Mouse (Mus musculus) lung, embryonic 14.5 days (tissue): Measurements from ENCODE around the gene Mrps6. TPM values are rescaled to one million over a fixed set of nuclear protein-coding genes. Genes with fewer than 3 reads are reported as not detected.
A peak's percentile ranks its signal among the peaks of the same experiment; 100 is the strongest.

ENCODE experiments used
- ATAC-seq: fragments of 200-750 bp; cut with Nextera tagmentation; 2 replicates; pipeline ENCODE4 v1.8.0; 2017; ENCODE audit warnings: mild to moderate bottlenecking, moderate TSS enrichment, moderate library complexity; ENCODE audit not compliant: insufficient read depth
- DNase-seq: peaks from one replicate; pipeline ENCODE4 v3.0.0-alpha.2; 2015
- H3K27ac ChIP-seq: fragments of 300-500 bp; sonication (generic); 2 replicates; pipeline ENCODE4 v1.5.1; 2014; ENCODE audit warnings: low read depth, mild to moderate bottlenecking, moderate library complexity
- H3K27me3 ChIP-seq: fragments of 300-500 bp; sonication (generic); 2 replicates; pipeline ENCODE4 v1.6.1; 2014; ENCODE audit warnings: low read length, control low read depth; ENCODE audit not compliant: insufficient read depth
- H3K36me3 ChIP-seq: fragments of 300-500 bp; sonication (generic); 2 replicates; pipeline ENCODE4 v1.6.1; 2014; ENCODE audit warnings: control low read depth; ENCODE audit not compliant: insufficient read depth
- H3K4me1 ChIP-seq: fragments of 300-500 bp; sonication (generic); 2 replicates; pipeline ENCODE4 v1.6.1; 2014; ENCODE audit warnings: antibody characterized with exemption, control low read depth; ENCODE audit not compliant: insufficient read depth
- H3K4me2 ChIP-seq: fragments of 300-500 bp; sonication (generic); 2 replicates; pipeline ENCODE4 v1.6.1; 2014; ENCODE audit warnings: mild to moderate bottlenecking
- H3K4me3 ChIP-seq: fragments of 300-500 bp; sonication (generic); 2 replicates; pipeline ENCODE4 v1.5.1; 2014; ENCODE audit warnings: low read depth, low read length
- H3K9ac ChIP-seq: fragments of 300-500 bp; sonication (generic); 2 replicates; pipeline ENCODE4 v1.6.1; 2014
- H3K9me3 ChIP-seq: fragments of 300-500 bp; sonication (generic); 2 replicates; pipeline ENCODE4 v1.6.1; 2016; ENCODE audit warnings: low read depth, low read length, control low read depth
- CTCF ChIP-seq: IDR thresholded peaks from 2 replicates; pipeline ENCODE4 v1.5.1; 2016; ENCODE audit warnings: antibody characterized with exemption, low read depth
- WGBS: fragments of 180-500 bp; shearing (Covaris S2); extraction: QIAGEN DNeasy Blood & Tissue Kit; methylation state at CpG from one replicate; pipeline ENCODE4 v1.1.7; 2014; 5-methylcytosine and 5-hydroxymethylcytosine counted together
- polyA plus RNA-seq: library from polyadenylated mRNA; unstranded; fragments of >200 nt; fragmentation: Nextera tagmentation; extraction: Ambion mirVana; gene quantifications from 2 replicates; pipeline ENCODE4 v1.2.1, GENCODE M21; 2014

Gene Mrps6
- polyA plus RNA-seq, 1 experiment from 2014 or later = 76.4 TPM

DNA sequence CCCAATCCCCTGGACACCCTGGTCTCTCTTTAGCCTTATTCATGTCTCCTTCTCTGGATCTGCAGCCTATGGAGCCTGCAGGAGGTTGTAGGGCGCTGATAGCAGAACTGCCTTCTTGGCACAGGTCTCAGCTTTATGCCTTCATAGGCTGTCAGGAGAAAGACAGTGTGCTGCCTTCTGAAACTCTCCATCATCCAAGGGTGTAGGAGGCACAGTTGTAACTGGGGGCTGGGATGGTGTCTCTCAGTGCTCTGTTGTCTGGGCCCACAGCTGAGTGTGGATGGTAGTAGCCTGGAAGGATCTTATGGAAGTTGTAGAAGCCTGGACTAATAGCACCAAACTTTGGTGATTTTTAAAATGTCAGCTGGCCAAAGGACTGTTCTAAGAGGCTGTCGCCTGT is 46.9 kb downstream of the Mrps6 start:
- Histone ChIP-seq H3K9ac (no peak overlapping the region), H3K27ac (no peak overlapping the region), H3K4me3 (no peak overlapping the region), H3K27me3 (no peaks in the 10 kb centered on the region), H3K4me2 (no peak overlapping the region), H3K36me3 (no peaks in the 10 kb centered on the region), H3K9me3 (no peaks in the 10 kb centered on the region), H3K4me1 (no peaks in the 10 kb centered on the region)
- 90% methylated on average over 2 of the region's 2 CpGs for WGBS
- ATAC-seq = no peak
- TF ChIP-seq CTCF = no peak
- DNase-seq = no peak

DNA sequence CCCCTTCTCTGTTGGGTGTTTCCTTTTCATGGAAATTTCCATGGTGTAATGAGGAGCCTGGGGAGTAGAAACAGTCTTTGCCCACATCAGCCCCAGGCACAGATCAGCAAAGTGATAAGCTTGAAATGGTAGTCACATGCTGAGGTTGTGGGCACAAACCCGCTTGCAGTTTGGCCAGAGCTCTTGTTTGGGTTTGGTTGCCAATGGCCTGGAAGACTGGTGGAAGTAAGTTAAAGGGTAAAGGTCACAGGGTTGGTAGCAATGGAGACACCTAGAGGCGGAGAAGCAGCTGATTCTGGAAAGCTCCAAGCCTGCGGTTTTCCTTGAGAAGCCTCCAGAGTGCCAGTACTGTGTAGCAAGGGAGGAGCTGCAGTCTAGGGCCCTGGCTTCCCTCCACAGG is 47.6 kb downstream of the Mrps6 start:
- no peak overlapping the region for H3K4me3 ChIP-seq
- DNase-seq = no peak
- no peaks in the 10 kb centered on the region for H3K27me3 ChIP-seq
- 68% methylated on average over 3 of the region's 3 CpGs for WGBS
- no peak overlapping the region for H3K9ac ChIP-seq
- no peaks in the 10 kb centered on the region for H3K4me1 ChIP-seq
- H3K27ac ChIP-seq = no peak overlapping the region
- no peak overlapping the region for H3K4me2 ChIP-seq
- ATAC-seq = no peak
- no peaks in the 10 kb centered on the region for H3K36me3 ChIP-seq
- H3K9me3 ChIP-seq = no peaks in the 10 kb centered on the region
- no peak for TF ChIP-seq CTCF

DNA sequence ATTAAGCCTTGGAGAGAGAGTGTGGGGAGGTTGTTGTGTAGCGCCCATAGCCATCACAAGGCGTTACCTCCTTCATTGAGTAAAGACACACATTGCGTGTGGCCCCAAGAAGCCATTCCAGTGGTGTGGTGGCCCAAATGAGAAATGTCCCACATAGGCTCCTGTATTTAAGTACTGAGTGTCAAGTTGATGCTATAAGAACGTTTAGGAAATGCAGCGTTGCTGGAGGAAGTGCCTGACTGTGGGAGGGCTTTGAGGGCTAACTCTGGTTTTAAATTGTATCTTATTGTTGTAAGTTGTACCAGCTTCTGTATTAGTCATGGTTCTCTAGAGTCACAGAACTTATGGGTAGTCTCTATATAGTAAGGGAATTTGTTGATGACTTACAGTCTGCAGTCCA is 49.3 kb downstream of the Mrps6 start:
- H3K36me3 ChIP-seq = peaks cover 5% of the 10 kb centered on the region; the same call in 1 of the 2 replicates
- no peak for ATAC-seq
- DNase-seq = no peak
- H3K27ac ChIP-seq = no peak overlapping the region
- no peak overlapping the region for H3K9ac ChIP-seq
- H3K4me3 ChIP-seq = no peak overlapping the region
- H3K27me3 ChIP-seq = no peaks in the 10 kb centered on the region
- no peak overlapping the region for H3K4me2 ChIP-seq
- no peaks in the 10 kb centered on the region for H3K9me3 ChIP-seq
- TF ChIP-seq CTCF = no peak
- WGBS = 88% methylated on average over 5 of the region's 5 CpGs
- H3K4me1 ChIP-seq = no peaks in the 10 kb centered on the region

DNA sequence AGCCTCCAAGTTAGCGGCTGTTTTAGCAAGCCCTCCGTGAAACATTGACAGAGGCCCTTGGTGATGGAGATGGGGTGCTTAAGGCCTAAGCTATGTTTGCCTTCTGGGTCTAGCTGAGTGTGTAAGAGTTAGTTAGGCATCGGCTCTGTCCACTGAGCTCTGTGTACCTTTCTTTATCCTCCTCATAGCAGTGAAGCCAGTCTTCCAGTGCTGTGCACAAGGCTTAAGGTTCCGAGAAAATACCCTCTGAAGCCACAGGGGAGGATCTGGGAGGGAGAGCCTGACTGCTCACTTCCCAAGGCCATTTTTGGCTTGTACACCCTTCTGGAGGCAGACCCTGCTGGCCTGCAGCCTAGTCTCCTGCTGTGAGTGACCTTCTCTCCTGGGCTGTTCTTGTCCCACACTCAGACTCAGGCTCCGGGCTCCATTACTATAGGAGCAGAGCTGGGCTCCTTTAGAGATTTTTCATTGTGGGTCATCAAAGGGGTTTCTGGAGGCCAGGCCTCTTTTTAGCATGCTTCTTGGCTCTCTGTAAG is 56.7 kb downstream of the Mrps6 start:
- peak overlapping the region; percentile 42; the same call in 1 of the 2 replicates for H3K27ac ChIP-seq
- DNase-seq (peak; percentile 17), ATAC-seq (no peak)
- H3K27me3 ChIP-seq = no peaks in the 10 kb centered on the region
- no peak overlapping the region for H3K4me3 ChIP-seq
- no peak for TF ChIP-seq CTCF
- no peak overlapping the region for H3K9ac ChIP-seq
- WGBS = 56% methylated on average over 5 of the region's 5 CpGs
- no peaks in the 10 kb centered on the region for H3K9me3 ChIP-seq
- no peak overlapping the region for H3K4me2 ChIP-seq
- H3K36me3 ChIP-seq = peaks cover 11% of the 10 kb centered on the region; the same call in 1 of the 2 replicates
- H3K4me1 ChIP-seq = no peaks in the 10 kb centered on the region

DNA sequence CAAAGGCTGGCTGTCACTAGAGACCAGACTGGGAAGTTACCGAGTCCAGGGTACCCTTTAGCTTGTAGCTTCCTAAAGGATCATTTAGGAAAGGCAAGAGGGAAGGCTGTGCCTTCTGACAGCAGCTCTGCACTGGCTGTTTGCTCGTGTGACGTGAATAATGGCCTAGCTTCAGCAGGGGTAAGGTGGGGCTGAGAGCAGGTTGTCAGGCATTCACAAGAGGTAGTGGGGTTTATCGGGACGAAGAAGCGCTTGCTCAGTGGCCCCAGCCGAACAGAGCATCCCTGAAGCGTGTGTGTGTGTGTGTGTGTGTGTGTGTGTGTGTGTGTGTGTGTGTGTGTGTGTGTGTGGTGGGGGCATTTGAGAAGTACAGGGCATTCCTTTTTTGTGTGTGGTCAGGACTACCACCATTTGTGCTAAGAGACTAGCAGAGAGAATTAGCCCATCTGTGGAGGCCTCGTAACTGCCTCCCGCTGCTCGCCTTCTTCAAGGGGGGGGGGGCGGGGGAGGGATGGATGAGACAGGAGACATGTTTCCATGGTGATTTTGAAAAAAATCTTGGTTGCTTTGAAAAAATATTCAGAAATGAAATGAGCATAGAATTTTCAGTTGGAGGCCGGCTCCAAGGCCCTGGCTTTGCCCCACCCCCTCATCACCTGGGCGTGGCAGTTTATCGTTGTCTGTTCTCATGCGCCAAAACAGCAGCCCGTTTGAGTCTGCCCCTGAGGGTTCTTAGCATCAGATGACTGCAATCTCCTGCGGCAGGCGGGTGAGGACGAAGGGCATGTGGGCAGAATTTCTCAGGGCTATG is 57.7 kb downstream of the Mrps6 start:
- peaks cover 11% of the 10 kb centered on the region; the same call in 1 of the 2 replicates for H3K36me3 ChIP-seq
- H3K4me2 ChIP-seq = 0 out of 2 replicates have a peak overlapping the region, but pooled peaks have one; percentile 23
- DNase-seq = peak; percentile 35
- no peak overlapping the region for H3K9ac ChIP-seq
- H3K9me3 ChIP-seq = no peaks in the 10 kb centered on the region
- H3K4me3 ChIP-seq = no peak overlapping the region
- H3K27ac ChIP-seq = no peak overlapping the region
- H3K4me1 ChIP-seq = no peaks in the 10 kb centered on the region
- TF ChIP-seq CTCF = no peak
- peak; percentile 35; the same call in 1 of the 2 replicates for ATAC-seq
- H3K27me3 ChIP-seq = no peaks in the 10 kb centered on the region
- WGBS = 39% methylated on average over 20 of the region's 20 CpGs

DNA sequence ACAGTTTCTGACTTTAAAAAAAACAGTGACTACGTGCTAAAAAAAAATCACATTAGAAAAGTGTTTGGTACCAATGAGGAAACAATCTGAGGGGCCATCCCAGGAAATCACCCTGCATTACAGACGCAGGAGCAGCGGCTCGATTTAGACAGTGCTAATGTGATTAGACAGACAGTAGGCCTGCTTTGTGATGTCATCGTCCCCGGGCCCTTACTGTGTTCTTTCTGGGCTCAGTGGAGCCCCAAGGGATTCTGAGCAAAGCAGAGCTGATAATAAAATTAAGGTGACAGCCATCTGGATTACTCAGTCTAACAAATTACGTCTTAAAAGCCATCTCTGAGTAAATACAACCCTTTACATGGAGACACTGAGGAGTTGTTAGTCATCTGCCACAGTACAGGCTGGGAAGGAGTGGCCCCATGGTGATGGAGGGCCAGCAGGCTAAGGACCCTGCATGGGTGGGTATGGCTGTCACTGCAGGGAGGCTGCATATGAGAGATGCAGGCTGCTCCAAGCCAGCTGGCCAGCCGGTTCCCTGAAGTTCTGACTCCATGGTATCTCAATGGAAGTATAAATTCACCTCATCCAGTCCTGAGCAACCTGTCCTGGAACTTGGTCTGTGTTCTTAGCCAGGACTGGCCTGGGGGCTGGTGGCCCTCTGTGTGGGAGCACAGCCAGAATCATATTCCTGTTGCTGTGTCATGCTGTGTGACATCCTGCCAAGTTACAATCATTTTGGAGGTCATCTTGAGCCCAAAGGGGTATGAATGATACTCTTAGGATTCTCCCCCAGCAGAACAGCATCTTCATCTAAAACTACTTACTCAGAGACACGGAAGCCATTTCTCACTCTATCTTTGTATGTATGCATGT is 59.5 kb downstream of the Mrps6 start:
- WGBS = 65% methylated on average over 9 of the region's 9 CpGs
- no peak for TF ChIP-seq CTCF
- Histone ChIP-seq H3K4me2 (no peak overlapping the region), H3K36me3 (peaks cover 4% of the 10 kb centered on the region; the same call in 1 of the 2 replicates), H3K9me3 (no peaks in the 10 kb centered on the region), H3K9ac (no peak overlapping the region), H3K4me3 (no peak overlapping the region), H3K27me3 (no peaks in the 10 kb centered on the region), H3K27ac (no peak overlapping the region), H3K4me1 (no peaks in the 10 kb centered on the region)
- ATAC-seq (no peak), DNase-seq (no peak)

DNA sequence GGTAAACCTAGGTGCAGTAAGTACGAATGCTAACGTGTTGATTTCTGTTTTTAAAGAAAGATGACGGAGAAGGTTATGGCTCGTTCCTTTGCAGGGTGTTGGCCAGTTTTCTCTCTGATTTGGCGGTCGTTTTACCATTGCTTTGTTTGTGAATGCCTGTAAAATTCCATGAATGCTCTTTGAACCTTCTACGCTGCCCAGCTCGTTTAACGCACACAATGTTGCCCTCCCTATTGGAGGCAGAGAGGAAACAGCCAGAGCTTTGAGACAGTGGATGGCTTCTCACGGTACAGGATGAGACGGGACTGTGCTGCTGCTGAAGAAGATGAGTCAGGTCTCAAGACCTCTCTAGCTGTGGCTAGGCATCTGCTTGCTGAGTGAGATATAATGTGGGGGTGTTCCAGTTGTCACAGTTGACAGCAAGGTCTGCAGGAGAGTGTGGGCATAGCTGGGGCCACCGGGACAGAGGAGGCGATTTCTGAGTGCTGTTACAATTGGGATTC is 61.0 kb downstream of the Mrps6 start:
- no peaks in the 10 kb centered on the region for H3K27me3 ChIP-seq

More for the DNA sequence above, 61.0 kb downstream of the Mrps6 start:
- no peak overlapping the region for H3K9ac ChIP-seq
- H3K4me3 ChIP-seq = no peak overlapping the region
- DNase-seq = no peak
- no peak for TF ChIP-seq CTCF
- no peaks in the 10 kb centered on the region for H3K36me3 ChIP-seq
- 59% methylated on average over 13 of the region's 13 CpGs for WGBS
- no peak overlapping the region for H3K27ac ChIP-seq
- no peaks in the 10 kb centered on the region for H3K4me1 ChIP-seq
- ATAC-seq = no peak
- no peak overlapping the region for H3K4me2 ChIP-seq
- H3K9me3 ChIP-seq = peaks cover under 1% of the 10 kb centered on the region; the same call in 1 of the 2 replicates
